Mouse (Mus musculus) frontal cortex, adult (tissue): ENCODE results near the gene Snorc.

ENCODE experiments used
- ATAC-seq: cut with Nextera tagmentation; 2 replicates; pipeline ENCODE4 v1.9.2; 2017; ENCODE audit warnings: mild to moderate bottlenecking, moderate library complexity, mixed read lengths; ENCODE audit not compliant: low TSS enrichment

Snorc gene

DNA sequence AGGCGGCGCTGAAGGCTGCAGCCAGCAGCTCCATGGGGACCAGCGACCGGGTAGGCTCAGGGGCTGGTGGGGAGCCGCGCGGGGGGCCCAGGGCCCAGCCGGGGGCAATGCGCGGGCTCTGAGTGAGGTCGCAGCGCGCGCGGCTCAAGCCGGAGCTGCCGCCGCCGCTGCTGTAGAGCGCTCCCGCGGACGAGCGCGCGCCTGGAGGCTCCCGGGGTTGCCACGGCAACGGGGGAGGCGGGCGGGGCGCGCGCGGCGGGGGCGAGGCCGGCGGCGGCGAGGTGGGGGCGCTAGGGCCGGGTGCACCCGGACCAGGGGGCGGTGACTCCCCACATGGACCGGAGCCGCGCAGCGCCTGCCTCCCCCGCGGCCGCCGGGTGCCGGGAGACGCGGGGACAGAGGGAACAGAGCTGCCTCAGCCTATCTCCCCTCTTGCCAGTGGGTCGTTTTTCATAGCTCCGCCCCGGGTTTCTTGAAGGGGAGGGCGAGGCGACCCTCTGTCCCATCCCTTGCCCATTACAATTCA is 40.2 kb downstream of the Snorc start:
- peak; percentile 44 for ATAC-seq

DNA sequence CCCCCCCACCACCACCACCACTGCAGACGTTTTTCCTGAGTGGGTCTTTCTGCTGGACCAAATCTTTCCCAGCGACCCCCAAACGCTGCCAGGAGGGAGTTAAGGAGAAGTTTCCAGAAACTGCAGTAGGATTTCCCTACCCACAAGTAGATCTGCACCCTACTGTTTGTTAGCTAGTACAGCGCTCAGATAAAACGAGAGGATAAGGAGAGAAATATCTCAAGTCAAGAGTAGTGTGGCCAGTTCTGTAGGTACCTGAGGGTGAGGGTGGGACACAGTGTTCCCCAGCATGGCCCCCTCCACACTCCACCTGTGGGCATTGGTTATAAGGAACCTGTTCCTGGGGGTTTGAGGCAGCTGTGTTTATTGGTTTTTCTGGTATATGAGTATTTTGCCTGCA is 40.8 kb downstream of the Snorc start:
- 0 out of 2 replicates have a peak, but pooled peaks have one; percentile 21 for ATAC-seq

DNA sequence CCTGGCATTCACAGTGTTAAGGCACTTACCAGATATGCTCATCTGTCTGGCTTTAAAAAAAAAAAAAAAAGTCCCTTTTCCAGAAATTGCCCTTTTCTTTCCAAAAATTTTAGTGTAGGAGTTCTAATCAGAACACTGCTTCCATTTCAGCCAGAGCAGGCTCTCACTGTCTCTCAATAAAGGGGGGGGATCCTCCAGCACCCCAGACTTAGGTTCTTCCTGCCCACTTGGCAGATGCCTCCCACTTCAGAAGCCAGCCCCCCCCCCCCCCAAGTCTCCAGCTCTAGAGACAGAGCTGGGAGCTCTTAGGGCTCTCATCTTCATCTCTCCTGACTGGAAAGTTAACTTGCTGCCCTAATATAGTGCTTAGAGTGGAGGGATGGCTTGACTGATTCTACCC is 50.4 kb downstream of the Snorc start:
- peak; percentile 69 for ATAC-seq

DNA sequence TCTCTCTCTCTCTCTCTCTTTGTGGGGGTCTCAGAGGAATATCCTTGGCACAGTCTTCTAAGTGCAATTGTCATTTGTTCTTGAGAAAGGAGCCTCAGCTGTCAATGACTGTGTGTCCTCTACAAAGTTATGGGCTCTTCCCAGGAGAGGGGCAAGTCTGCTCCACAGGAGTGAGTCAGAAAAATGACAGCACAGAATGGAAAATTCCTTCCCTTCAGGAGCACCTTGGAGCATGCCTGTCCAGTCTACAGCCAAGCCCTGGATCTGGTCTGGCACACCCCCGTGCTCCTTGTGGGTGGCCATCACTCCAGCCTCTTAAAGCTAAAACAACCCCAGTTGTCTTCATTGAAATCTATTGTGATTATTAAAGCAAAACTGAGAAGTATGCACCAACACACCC is 51.5 kb downstream of the Snorc start:
- peak; percentile 59; the same call in 1 of the 2 replicates for ATAC-seq

DNA sequence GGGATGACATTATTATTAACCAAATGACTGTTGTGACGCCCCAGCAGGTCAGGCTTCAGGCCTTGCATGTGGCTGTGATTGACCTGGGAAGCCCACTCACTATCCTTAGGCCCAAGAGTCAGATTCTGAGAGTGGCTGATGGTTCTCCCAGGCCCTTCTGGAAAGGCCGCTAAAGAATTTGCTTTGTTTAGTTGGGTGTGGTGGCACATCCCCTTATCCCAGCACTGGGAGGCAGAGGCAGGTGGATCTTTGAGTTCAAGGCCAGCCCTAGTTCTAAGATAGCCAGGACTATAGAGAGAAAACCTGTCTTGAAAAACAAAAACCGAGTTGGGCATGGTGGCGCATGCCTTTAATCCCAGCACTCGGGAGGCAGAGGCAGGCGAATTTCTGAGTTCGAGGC is 55.0 kb downstream of the Snorc start:
- no peak for ATAC-seq
